8 mouse cellular contexts compared by ENCODE assay signal in the genomic region with DNA sequence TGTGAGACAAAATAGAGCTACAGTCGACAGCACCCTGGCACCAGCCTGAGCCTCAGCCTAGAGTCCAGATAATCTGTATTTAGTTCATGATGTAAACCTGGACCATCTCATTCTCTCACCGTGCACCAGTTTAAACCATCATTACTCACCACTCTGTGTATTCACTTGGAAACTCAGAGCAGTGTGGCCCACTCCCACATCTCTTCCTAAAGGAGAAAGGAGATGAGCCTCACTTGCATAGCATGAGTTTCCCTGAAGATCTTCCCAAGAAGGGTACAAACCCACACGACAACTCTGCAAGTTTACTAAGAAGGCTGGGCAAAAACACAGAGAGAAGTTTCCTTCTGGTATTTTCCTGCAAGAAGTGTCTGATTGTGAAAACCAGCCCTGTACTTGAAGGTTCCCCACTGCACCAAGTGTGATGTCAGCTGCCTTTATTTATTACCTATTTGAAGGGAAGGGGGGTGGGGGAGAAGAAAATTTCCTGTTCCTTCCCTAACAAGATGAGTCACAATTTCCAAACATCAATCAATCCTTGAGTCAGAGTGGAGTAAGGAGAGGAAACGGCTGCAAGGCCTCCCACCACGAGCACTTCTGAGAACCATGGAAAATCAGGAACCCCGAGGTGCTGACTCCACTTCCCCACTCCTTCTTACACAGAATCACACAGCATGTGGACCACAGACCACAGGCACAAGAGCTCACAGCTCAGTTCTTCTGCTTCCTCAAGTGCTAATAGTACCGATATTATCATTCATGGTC.
DNase-seq lines count a peak whose midpoint lies in the region; ATAC-seq and TF ChIP-seq lines count a peak whose summit lies in the region.

No protein-coding gene starts in this region.

- no peak for TF ChIP-seq POLR2A in myocyte (IDR thresholded peaks at IDR 0.05; ENCODE audit: insufficient read length, low read depth)

- H3K27me3 ChIP-seq in hindbrain, postnatal 0 days (ENCODE audit: insufficient read depth, low read length), result no peaks in the 10 kb centered on the region
- H3K27me3 ChIP-seq in hindbrain, embryonic 16.5 days (replicated peaks; ENCODE audit: control insufficient read depth, insufficient read depth, low read length), result no peaks in the 10 kb centered on the region
- no peaks in the 10 kb centered on the region for H3K27me3 ChIP-seq in kidney, embryonic 15.5 days
- no peaks in the 10 kb centered on the region for H3K27me3 ChIP-seq in myocyte (ENCODE audit: control insufficient read depth, insufficient read depth, insufficient read length)

- no peak overlapping the region for H3K4me2 ChIP-seq in hindbrain, postnatal 0 days (ENCODE audit: low read depth, low read length)
- H3K4me2 ChIP-seq in hindbrain, embryonic 16.5 days (ENCODE audit: low read length), result no peak overlapping the region
- H3K4me2 ChIP-seq in kidney, embryonic 15.5 days, result no peak overlapping the region
- peak overlapping the region; percentile 50 for H3K4me2 ChIP-seq in myocyte (ENCODE audit: low read depth)

- no peak overlapping the region for H3ac ChIP-seq in myocyte (ENCODE audit: control insufficient read depth, insufficient read length)

- no peaks in the 10 kb centered on the region for H3K9me3 ChIP-seq in hindbrain, postnatal 0 days (ENCODE audit: low read length)
- no peaks in the 10 kb centered on the region for H3K9me3 ChIP-seq in hindbrain, embryonic 16.5 days (ENCODE audit: control insufficient read depth, low read length)
- no peaks in the 10 kb centered on the region for H3K9me3 ChIP-seq in kidney, embryonic 15.5 days (replicated peaks)

- peaks cover 50% of the 10 kb centered on the region for H3K79me2 ChIP-seq in myocyte (ENCODE audit: control insufficient read depth, insufficient read depth)

- no peak for TF ChIP-seq CTCF in hindbrain, postnatal 0 days (IDR thresholded peaks at IDR 0.05; ENCODE audit: low read depth)

- no peak for ATAC-seq in hindbrain, postnatal 0 days
- no peak for ATAC-seq in hindbrain, embryonic 16.5 days
- peak; percentile 60 for ATAC-seq in kidney, embryonic 15.5 days (replicated peaks; ENCODE audit: low FRiP score)

- 63% methylated on average over 7 of the region's 7 CpGs for WGBS in hindbrain, postnatal 0 days
- 62% methylated on average over 7 of the region's 7 CpGs for WGBS in hindbrain, embryonic 16.5 days
- WGBS in kidney, embryonic 15.5 days, result 34% methylated on average over 7 of the region's 7 CpGs

- H3K36me3 ChIP-seq in hindbrain, postnatal 0 days (ENCODE audit: insufficient read depth, low read length), result no peaks in the 10 kb centered on the region
- H3K36me3 ChIP-seq in hindbrain, embryonic 16.5 days (ENCODE audit: control insufficient read depth, insufficient read depth, low read length), result no peaks in the 10 kb centered on the region
- no peaks in the 10 kb centered on the region for H3K36me3 ChIP-seq in kidney, embryonic 15.5 days
- H3K36me3 ChIP-seq in myocyte (ENCODE audit: control insufficient read depth, insufficient read depth), result no peaks in the 10 kb centered on the region

- H3K9ac ChIP-seq in hindbrain, postnatal 0 days (replicated peaks; ENCODE audit: low read length), result no peak overlapping the region
- no peak overlapping the region for H3K9ac ChIP-seq in hindbrain, embryonic 16.5 days (ENCODE audit: low read depth, low read length)
- H3K9ac ChIP-seq in kidney, embryonic 15.5 days, result no peak overlapping the region

- peak; percentile 6 for DNase-seq in hindbrain, postnatal 0 days (ENCODE audit: low spot score)
- peak; percentile 70 for DNase-seq in c-Kit-positive CD71-negative TER-119-negative erythroid progenitor cells, embryonic 14.5 days (ENCODE audit: low read depth)
- DNase-seq in testis, postnatal 14 days (ENCODE audit: low spot score), result no peak
- no peak for DNase-seq in cerebellum, adult 9-10 months
- no peak for DNase-seq in cerebellum, adult 8-10 months

- no peak overlapping the region for H3K4me3 ChIP-seq in hindbrain, postnatal 0 days (ENCODE audit: low read length)
- H3K4me3 ChIP-seq in hindbrain, embryonic 16.5 days (ENCODE audit: low read length), result no peak overlapping the region
- H3K4me3 ChIP-seq in kidney, embryonic 15.5 days (replicated peaks), result no peak overlapping the region
- H3K4me3 ChIP-seq in myocyte, result no peak overlapping the region

- H3K27ac ChIP-seq in hindbrain, postnatal 0 days, result no peak overlapping the region
- H3K27ac ChIP-seq in hindbrain, embryonic 16.5 days (ENCODE audit: low read depth, low read length), result no peak overlapping the region; the same call in 1 of the 2 replicates
- peak overlapping the region; percentile 64 for H3K27ac ChIP-seq in kidney, embryonic 15.5 days

- 0 out of 2 replicates have a peak, but pooled peaks cover 3% of the 10 kb centered on the region for H3K4me1 ChIP-seq in hindbrain, postnatal 0 days (ENCODE audit: insufficient read depth, low read length)
- peaks cover 5% of the 10 kb centered on the region for H3K4me1 ChIP-seq in hindbrain, embryonic 16.5 days (ENCODE audit: control insufficient read depth, insufficient read depth, low read depth, low read length)
- H3K4me1 ChIP-seq in kidney, embryonic 15.5 days, result peaks cover 55% of the 10 kb centered on the region

TF ChIP-seq in myocyte, 11 proteins besides CTCF, POLR2A, EP300 and RAD21:
- TF ChIP-seq MYOD1 (IDR thresholded peaks at IDR 0.05; ENCODE audit: control insufficient read depth in 1 of 3, insufficient read length in 2 of 3, low read depth in 2 of 3) (no peak), CEBPB (IDR thresholded peaks at IDR 0.05; ENCODE audit: insufficient read depth, poor library complexity, severe bottlenecking) (0 out of 2 replicates have a peak, but pooled peaks have one; percentile 17), REST (IDR thresholded peaks at IDR 0.05; ENCODE audit: insufficient read depth, insufficient read length) (no peak), E2F4 (IDR thresholded peaks at IDR 0.05; ENCODE audit: insufficient read depth) (no peak), TCF3 (IDR thresholded peaks at IDR 0.05; ENCODE audit: insufficient read length, low read depth) (no peak)

Comparison
In these comparisons a context has a peak if more than half of its experiments do, and no peak if none do; other contexts are left out.
1. DNase-seq: peak in hindbrain, postnatal 0 days (single experiment) and c-Kit-positive CD71-negative TER-119-negative erythroid progenitor cells, embryonic 14.5 days (single experiment); none in testis, postnatal 14 days (single experiment), cerebellum, adult 9-10 months (single experiment) and cerebellum, adult 8-10 months (single experiment).